Mouse (Mus musculus) CD4-positive, CD25-positive, alpha-beta regulatory T cell, adult 4 months (primary cell): ENCODE measurements at regions not wholly inside any gene's neighbourhood (a gene's known extent, or its start where the extent isn't known, plus 50 kb on each side); places are given as distances from the start of the nearest gene placed in this dataset.
A peak's percentile ranks its signal among the peaks of the same experiment; 100 is the strongest.

Experiments used
- ATAC-seq: one replicate; pipeline ENCODE4 v1.8.0; 2017

DNA sequence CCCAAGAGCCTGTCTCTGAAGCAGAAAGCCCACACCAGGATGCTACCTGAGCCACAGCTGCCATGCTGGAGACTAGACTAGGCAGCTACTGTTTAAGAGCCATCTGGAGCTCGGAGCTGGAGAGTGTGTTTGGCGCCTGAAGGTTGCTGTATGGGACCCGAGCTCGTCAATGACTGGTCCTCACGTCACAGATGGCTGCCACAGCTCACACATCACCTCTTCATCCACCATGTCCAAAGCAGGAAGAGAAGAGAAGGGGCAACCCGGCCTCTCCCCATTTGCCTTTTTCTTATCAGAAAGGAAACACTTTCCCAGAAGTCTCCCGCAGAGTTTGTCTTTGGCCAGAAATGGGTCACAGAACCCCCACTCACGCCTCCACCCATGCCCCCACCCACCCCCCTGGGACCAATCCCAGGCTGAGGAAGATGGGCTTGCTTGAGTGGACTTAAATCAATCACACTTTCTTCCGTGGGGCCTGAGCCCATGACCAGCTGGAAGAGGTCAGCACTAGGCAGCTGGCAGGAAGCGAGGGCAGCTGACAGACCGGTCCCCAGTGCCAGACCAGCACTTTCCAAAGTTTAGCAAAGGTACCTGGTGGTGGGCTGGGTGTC is 53.5 kb upstream of the Ptpn1 start:
- ATAC-seq, result no peak

DNA sequence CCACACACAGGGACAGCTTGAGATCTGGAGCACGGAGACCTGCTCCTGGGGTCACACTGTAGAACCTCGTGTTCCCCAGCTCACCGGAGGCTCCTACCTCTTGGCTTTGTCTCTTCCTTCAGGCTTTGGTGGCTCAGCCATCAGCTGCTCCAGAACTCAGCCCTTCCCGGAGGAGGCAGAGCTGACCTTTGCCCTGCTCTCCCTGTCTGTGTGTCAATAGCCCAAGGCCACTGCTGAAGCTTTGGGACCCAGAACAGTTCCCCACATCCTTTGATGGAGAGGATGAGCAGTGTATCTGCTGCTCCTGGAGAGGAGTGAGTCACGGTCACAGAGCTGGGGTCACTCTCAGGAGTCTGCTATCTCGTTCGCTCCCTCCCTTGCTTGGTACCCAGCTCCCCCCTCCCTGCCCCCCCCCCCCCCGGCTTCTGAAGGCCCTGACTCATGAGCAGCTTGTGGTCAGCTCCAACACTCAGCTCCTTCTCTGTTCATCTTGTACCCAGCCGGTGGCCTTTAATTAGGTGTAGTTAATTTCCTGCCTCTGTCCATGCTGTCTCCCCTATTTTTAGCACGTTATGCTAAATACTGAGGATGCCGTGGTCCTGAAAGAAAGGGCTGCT is 54.5 kb upstream of the Ptpn1 start:
- ATAC-seq, result no peak

GRCm38 (mm10) chr2:167872507-167872906 is 59.4 kb upstream of the Ptpn1 start:
- ATAC-seq, result no peak

DNA sequence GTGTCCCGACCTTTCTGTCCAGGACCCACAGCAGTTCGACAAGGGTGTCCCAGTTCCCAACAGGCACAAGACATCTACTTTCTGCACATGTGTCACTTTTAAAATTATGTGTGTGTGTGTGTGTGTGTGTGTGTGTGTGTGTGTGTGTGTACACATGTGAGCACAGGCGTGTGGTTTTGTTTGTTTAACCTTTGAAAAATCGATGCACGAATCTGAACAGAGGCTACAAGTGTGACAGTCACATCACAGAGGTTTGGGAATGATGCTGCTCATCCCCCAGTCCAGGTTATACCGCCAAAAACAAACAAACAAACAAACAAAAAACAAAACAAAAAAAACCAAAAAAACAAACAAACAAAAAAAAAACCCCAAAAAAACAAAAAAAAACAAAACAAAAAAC is 61.7 kb upstream of the Ptpn1 start:
- no peak for ATAC-seq

GRCm38 (mm10) chr2:167866751-167867150 is 65.1 kb upstream of the Ptpn1 start:
- no peak for ATAC-seq

- ATAC-seq, result no peak
Measured at GRCm38 (mm10) chr2:167865525-167865924, 66.3 kb upstream of the Ptpn1 start.

- ATAC-seq, result no peak
Measured at GRCm38 (mm10) chr2:167864672-167865071, 67.2 kb upstream of the Ptpn1 start.

- no peak for ATAC-seq
Measured at GRCm38 (mm10) chr2:167864228-167864627, 67.6 kb upstream of the Ptpn1 start.

DNA sequence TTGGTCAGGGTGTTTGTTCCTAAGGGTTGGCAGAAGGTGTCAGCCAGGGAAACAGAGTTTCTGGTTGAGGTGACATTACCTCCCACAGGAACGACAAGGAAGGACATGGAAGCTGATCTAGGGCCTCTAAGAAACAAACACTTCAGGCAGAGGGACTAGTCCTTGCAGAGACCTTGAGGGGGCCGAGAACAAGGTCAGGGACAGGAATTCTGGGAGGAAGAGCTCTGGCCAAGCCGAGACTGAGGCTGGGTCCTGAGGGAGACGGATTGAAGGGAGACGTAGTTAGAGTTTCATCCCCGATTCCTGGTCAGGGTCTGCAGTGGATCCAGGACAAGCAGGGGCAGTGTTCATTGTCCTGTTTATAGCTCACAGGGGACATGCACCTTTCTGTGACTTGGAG is 68.2 kb upstream of the Ptpn1 start:
- ATAC-seq, result no peak

GRCm38 (mm10) chr2:167861178-167861520 is 70.7 kb upstream of the Ptpn1 start:
- ATAC-seq, result no peak

DNA sequence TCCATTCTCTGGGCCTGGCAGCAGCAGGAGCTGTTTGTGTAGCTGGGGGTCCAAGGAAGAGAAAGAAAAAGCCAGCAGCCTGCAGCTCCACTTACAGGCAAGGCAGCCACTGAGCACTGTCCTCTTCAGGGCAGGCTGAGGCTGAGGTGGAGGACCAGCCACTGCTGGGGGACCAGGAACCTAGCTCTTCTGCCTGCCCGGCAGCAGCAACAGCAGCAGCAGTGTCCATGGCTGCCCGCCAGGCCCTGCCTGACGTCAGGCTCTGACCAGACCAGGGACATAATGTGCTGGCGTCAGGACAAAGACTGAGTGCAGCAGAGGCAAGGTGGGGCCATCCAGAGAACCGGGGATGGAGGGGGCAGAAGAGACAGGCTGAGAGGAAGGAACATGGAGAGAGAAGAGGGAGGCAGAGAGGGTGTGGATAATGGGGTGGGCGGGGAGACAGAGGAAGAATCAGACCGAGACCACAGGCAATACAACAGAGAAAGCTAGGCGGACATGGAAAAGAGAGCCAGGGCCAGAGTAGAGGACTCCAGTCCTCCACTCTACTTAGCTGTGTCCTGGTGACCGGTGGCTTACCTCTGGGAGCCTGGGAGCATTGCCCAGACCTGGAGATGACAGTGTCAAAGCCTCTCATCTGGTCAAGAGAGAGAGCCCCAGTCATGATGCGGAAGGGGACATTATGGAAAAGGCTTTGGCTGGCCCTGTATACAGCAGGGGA is 71.2 kb upstream of the Ptpn1 start:
- no peak for ATAC-seq

- ATAC-seq, result peak; percentile 85
Measured at GRCm38 (mm10) chr2:167859575-167859974, 72.3 kb upstream of the Ptpn1 start.

GRCm38 (mm10) chr2:167858346-167858745 is 73.5 kb upstream of the Ptpn1 start:
- ATAC-seq, result no peak

- ATAC-seq, result no peak
Measured at GRCm38 (mm10) chr2:167857911-167858310, 73.9 kb upstream of the Ptpn1 start.

DNA sequence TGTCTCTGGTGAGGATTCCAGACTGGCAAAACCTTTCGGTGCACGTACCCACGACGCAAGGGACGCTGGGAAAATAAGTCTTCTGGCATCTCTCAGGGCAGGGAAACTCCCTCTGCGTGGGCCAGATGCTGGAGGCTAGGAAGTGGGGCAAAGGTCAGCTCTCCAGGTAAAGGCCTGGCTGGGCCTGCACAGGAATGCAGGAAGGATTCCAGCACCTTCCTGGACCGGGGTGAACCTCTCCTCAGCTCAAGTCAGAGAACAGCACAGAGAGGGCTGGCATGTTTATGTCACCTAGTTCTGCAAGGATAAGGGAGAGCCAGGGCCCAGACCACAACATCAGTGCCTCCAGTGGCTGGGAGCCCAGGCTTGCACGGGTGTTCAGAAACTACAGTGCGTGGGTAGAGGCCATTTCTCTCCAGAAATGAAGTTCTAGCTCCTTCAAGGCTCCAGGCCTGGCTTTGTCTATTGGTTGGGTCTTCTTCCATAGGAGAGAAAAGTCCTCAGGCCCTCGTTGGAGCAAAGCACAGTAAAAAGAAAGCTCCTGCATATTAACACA is 74.9 kb upstream of the Ptpn1 start:
- ATAC-seq, result no peak

GRCm38 (mm10) chr2:167856020-167856419 is 75.8 kb upstream of the Ptpn1 start:
- ATAC-seq, result no peak

GRCm38 (mm10) chr2:167854060-167854459 is 77.8 kb upstream of the Ptpn1 start:
- no peak for ATAC-seq

- ATAC-seq, result no peak
Measured at GRCm38 (mm10) chr2:167853411-167853821, 78.4 kb upstream of the Ptpn1 start.

- ATAC-seq, result no peak
Measured at GRCm38 (mm10) chr2:167852582-167852981, 79.3 kb upstream of the Ptpn1 start.

- ATAC-seq, result no peak
Measured at GRCm38 (mm10) chr2:167851216-167851896, 80.5 kb upstream of the Ptpn1 start.

DNA sequence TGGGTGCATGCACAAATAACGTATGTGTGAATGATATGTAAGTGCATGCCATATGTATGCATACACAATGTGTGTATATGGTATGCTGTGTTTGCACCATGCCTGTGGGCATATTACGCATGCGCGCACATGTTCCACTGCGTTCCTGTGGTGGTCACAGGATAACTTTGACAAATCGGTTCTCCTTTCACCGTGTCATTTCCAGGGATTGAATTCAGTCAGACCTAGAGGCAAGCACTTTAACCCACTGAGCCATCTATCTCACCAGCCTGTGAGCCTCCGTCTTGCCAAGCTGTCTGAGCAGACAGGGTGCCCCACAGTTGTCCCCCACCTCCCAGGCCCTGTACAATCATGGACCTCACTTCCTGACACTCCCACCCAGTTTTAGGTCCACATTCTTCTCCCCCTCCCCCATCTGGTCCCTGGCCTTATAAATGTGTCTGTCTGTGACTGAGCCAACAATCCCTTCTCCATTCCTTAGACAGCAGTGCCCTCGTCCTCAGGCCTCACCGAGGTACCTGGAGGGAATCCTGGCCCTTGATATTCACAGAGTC is 81.8 kb upstream of the Ptpn1 start:
- no peak for ATAC-seq

DNA sequence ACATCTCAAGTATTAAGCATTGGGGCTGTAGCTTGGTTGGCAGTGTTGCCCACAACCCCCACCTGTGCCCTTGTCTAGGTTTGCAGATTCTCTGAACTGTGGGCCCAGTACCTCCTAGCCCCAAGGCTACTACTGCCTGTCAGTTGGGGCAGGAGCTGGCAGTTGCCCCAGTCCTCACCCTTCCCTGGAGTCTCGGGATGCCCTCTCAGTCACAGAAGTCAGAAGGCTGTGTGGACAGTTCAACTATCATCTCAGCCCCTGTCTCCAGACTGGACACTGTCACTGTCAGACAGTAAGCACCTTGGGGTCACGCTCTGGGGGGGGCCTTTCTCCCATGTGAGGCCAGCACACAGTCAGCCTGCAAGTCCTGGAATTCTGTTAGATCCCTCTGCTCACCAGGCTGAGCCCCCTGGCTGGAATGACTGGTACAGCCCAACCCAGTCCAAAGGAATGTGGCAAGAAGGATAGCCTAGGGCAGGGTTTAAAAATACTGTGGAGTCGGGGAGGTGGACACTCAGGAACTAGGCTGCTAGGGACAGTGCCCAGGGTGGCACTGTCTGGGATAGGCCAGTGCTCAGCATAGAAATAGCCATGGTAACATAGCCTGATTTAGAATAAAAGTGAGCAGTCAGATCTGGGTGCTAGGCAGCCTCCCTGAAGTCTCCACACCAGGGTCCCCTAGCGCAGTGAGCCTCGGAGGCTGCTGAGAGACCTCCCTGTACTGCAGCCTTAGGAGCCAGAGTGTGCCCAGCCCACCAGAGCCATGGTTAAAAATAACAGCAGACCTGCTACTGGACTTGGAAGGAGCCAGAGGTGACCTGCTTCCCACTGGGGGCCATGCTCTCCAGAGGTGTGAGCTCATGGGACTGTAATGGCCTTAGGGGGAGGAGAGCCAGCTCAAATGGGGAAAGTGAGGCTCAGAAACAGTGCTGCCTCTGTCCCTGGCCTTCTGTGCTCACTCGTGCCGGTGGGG is 83.1 kb upstream of the Ptpn1 start:
- no peak for ATAC-seq
